Mouse (Mus musculus) ES-CJ7 (cell line): ENCODE data around the gene Sdccag8.
A peak's percentile ranks its signal among the peaks of the same experiment; 100 is the strongest.

ENCODE experiments used
- DNase-seq: peaks from one replicate; pipeline ENCODE4 v3.0.0; 2011; ENCODE audit warnings: low read depth, low spot score

Gene Sdccag8

GRCm38 (mm10) chr1:176877756-176878155, 63.3 kb downstream of the Sdccag8 start:
- DNase-seq, result peak; percentile 57

- no peak for DNase-seq
These were observed 64.5 kb downstream of the Sdccag8 start for GRCm38 (mm10) chr1:176879005-176879404.

GRCm38 (mm10) chr1:176879614-176880013, 65.2 kb downstream of the Sdccag8 start:
- DNase-seq, result no peak

GRCm38 (mm10) chr1:176880101-176880500, 65.6 kb downstream of the Sdccag8 start:
- DNase-seq, result no peak

- no peak for DNase-seq
These were observed 66.5 kb downstream of the Sdccag8 start for GRCm38 (mm10) chr1:176880943-176881342.

GRCm38 (mm10) chr1:176885207-176885933, 70.9 kb downstream of the Sdccag8 start:
- no peak for DNase-seq

GRCm38 (mm10) chr1:176886002-176886401, 71.5 kb downstream of the Sdccag8 start:
- DNase-seq, result no peak

- no peak for DNase-seq
These were observed 89.3 kb downstream of the Sdccag8 start for GRCm38 (mm10) chr1:176903741-176904140.

- no peak for DNase-seq
These were observed 101.5 kb downstream of the Sdccag8 start for GRCm38 (mm10) chr1:176915946-176916345.

GRCm38 (mm10) chr1:176919486-176919885, 105.0 kb downstream of the Sdccag8 start:
- no peak for DNase-seq

GRCm38 (mm10) chr1:176922842-176923241, 108.4 kb downstream of the Sdccag8 start:
- no peak for DNase-seq

GRCm38 (mm10) chr1:176926009-176926408, 111.5 kb downstream of the Sdccag8 start:
- DNase-seq, result no peak

- DNase-seq, result no peak
These were observed 112.9 kb downstream of the Sdccag8 start for GRCm38 (mm10) chr1:176927312-176927711.

- no peak for DNase-seq
These were observed 115.2 kb downstream of the Sdccag8 start for GRCm38 (mm10) chr1:176929710-176930109.

GRCm38 (mm10) chr1:176930574-176930973, 116.1 kb downstream of the Sdccag8 start:
- DNase-seq, result no peak

- DNase-seq, result no peak
These were observed 116.6 kb downstream of the Sdccag8 start for GRCm38 (mm10) chr1:176930981-176931500.

GRCm38 (mm10) chr1:176931511-176931910, 117.1 kb downstream of the Sdccag8 start:
- DNase-seq, result no peak

- no peak for DNase-seq
These were observed 118.0 kb downstream of the Sdccag8 start for GRCm38 (mm10) chr1:176932320-176932950.

- no peak for DNase-seq
These were observed 118.9 kb downstream of the Sdccag8 start for GRCm38 (mm10) chr1:176933319-176933718.

- DNase-seq, result no peak
These were observed 119.7 kb downstream of the Sdccag8 start for GRCm38 (mm10) chr1:176934043-176934762.

GRCm38 (mm10) chr1:176939901-176940341, 125.5 kb downstream of the Sdccag8 start:
- no peak for DNase-seq
